Mouse (Mus musculus): Measurements from ENCODE around the gene Shank1. TPM values are rescaled to one million over a fixed set of nuclear protein-coding genes. Genes with fewer than 3 reads are reported as not detected.

Shank1 gene
- total and polyA plus RNA-seq, 3 experiments, result 0.12 to 3.9 TPM; not detected in 1

GRCm38 (mm10) chr7:44356590-44357481 lies 46.8 kb downstream of the Shank1 start:
- H3K9me3 ChIP-seq (replicated peaks; ENCODE audit: insufficient read depth, low read length), result no peaks in the 10 kb centered on the region
- no peak overlapping the region for H3K4me3 ChIP-seq (ENCODE audit: control insufficient read depth in 1 of 2, insufficient read depth in 1 of 2, low read depth in 2 of 2, low read length in 2 of 2)
- peaks cover 0 to 6% of the 10 kb centered on the region in 2 experiments; a peak in 1 of 4 replicates for H3K4me1 ChIP-seq (ENCODE audit: control insufficient read depth in 1 of 2, insufficient read depth in 2 of 2, low read length in 2 of 2)
- no peak overlapping the region for H3K9ac ChIP-seq (ENCODE audit: control insufficient read depth, low read depth, low read length, poor library complexity, severe bottlenecking)
- no peak for DNase-seq (ENCODE audit: low read depth, low spot score)
- no peaks in the 10 kb centered on the region for H3K79me2 ChIP-seq (ENCODE audit: control insufficient read depth, insufficient read depth, low read length, poor library complexity)
- H3K27ac ChIP-seq (ENCODE audit: control insufficient read depth, low read depth, low read length), result no peak overlapping the region
- TF ChIP-seq USF1 (IDR thresholded peaks at IDR 0.05; ENCODE audit: low read depth, low read length) (no peak), MXI1 (IDR thresholded peaks at IDR 0.05; ENCODE audit: low read depth, low read length) (no peak), ZNF384 (IDR thresholded peaks at IDR 0.05; ENCODE audit: low read depth, low read length) (no peak), MAZ (IDR thresholded peaks at IDR 0.05; ENCODE audit: low read depth, low read length) (no peak), UBTF (IDR thresholded peaks at IDR 0.05; ENCODE audit: borderline replicate concordance, insufficient read depth, low read depth, low read length) (no peak)
- H3K36me3 ChIP-seq (ENCODE audit: control insufficient read depth in 1 of 2, insufficient read depth in 2 of 2, low read length in 2 of 2), result peaks cover 0 to 2% of the 10 kb centered on the region in 2 experiments; a peak in 1 of 4 replicates
- no peaks in the 10 kb centered on the region for H3K27me3 ChIP-seq (ENCODE audit: control insufficient read depth in 1 of 2, insufficient read depth in 2 of 2, low read length in 2 of 2)

- Histone ChIP-seq H3K27me3 (ENCODE audit: control insufficient read depth in 1 of 2, insufficient read depth in 2 of 2, low read length in 2 of 2) (no peaks in the 10 kb centered on the region), H3K9ac (ENCODE audit: control insufficient read depth, low read depth, low read length, poor library complexity, severe bottlenecking) (no peak overlapping the region)
Observed at GRCm38 (mm10) chr7:44357531-44357930, 47.5 kb downstream of the Shank1 start.

GRCm38 (mm10) chr7:44358012-44358411 lies 48.0 kb downstream of the Shank1 start:
- no peaks in the 10 kb centered on the region for H3K79me2 ChIP-seq (ENCODE audit: control insufficient read depth, insufficient read depth, low read length, poor library complexity)
- DNase-seq (ENCODE audit: low read depth, low spot score), result no peak
- H3K4me3 ChIP-seq (ENCODE audit: control insufficient read depth in 1 of 2, insufficient read depth in 1 of 2, low read depth in 2 of 2, low read length in 2 of 2), result no peak overlapping the region
- H3K9ac ChIP-seq (ENCODE audit: control insufficient read depth, low read depth, low read length, poor library complexity, severe bottlenecking), result no peak overlapping the region
- peaks cover 0 to 6% of the 10 kb centered on the region in 2 experiments; a peak in 1 of 4 replicates for H3K4me1 ChIP-seq (ENCODE audit: control insufficient read depth in 1 of 2, insufficient read depth in 2 of 2, low read length in 2 of 2)
- TF ChIP-seq MYC (IDR thresholded peaks at IDR 0.05; ENCODE audit: low read depth, low read length) (no peak), NRF1 (IDR thresholded peaks at IDR 0.05; ENCODE audit: insufficient read depth, low read depth, low read length, poor library complexity, severe bottlenecking) (no peak), CHD2 (IDR thresholded peaks at IDR 0.05; ENCODE audit: low read length) (no peak), KAT2A (conservative IDR thresholded peaks at IDR 0.05; ENCODE audit: low read depth, low read length) (no peak), BHLHE40 (IDR thresholded peaks at IDR 0.05; ENCODE audit: borderline replicate concordance, low read depth, low read length) (no peak), POLR2AphosphoS5 (IDR thresholded peaks at IDR 0.05; ENCODE audit: borderline replicate concordance, low read depth, low read length) (no peak), TBP (IDR thresholded peaks at IDR 0.05; ENCODE audit: low read depth, low read length) (no peak), RCOR1 (IDR thresholded peaks at IDR 0.05; ENCODE audit: low read depth, low read length) (no peak), ZC3H11A (IDR thresholded peaks at IDR 0.05; ENCODE audit: low read depth, low read length) (no peak), USF2 (IDR thresholded peaks at IDR 0.05; ENCODE audit: borderline replicate concordance in 1 of 2, insufficient read depth in 1 of 2, low read depth in 1 of 2, low read length in 2 of 2) (no peak), ETS1 (IDR thresholded peaks at IDR 0.05; ENCODE audit: low read depth, low read length) (no peak)
- H3K9me3 ChIP-seq (replicated peaks; ENCODE audit: insufficient read depth, low read length), result no peaks in the 10 kb centered on the region
- no peak overlapping the region for H3K27ac ChIP-seq (ENCODE audit: control insufficient read depth, low read depth, low read length)
- peaks cover 0 to 2% of the 10 kb centered on the region in 2 experiments; a peak in 1 of 4 replicates for H3K36me3 ChIP-seq (ENCODE audit: control insufficient read depth in 1 of 2, insufficient read depth in 2 of 2, low read length in 2 of 2)
- no peaks in the 10 kb centered on the region for H3K27me3 ChIP-seq (ENCODE audit: control insufficient read depth in 1 of 2, insufficient read depth in 2 of 2, low read length in 2 of 2)

More at GRCm38 (mm10) chr7:44357531-44357930, 47.5 kb downstream of the Shank1 start:
- Histone ChIP-seq H3K79me2 (ENCODE audit: control insufficient read depth, insufficient read depth, low read length, poor library complexity) (no peaks in the 10 kb centered on the region), H3K4me1 (ENCODE audit: control insufficient read depth in 1 of 2, insufficient read depth in 2 of 2, low read length in 2 of 2) (peaks cover 0 to 6% of the 10 kb centered on the region in 2 experiments; a peak in 1 of 4 replicates), H3K36me3 (ENCODE audit: control insufficient read depth in 1 of 2, insufficient read depth in 2 of 2, low read length in 2 of 2) (peaks cover 0 to 2% of the 10 kb centered on the region in 2 experiments; a peak in 1 of 4 replicates), H3K4me3 (ENCODE audit: control insufficient read depth in 1 of 2, insufficient read depth in 1 of 2, low read depth in 2 of 2, low read length in 2 of 2) (no peak overlapping the region), H3K27ac (ENCODE audit: control insufficient read depth, low read depth, low read length) (no peak overlapping the region), H3K9me3 (replicated peaks; ENCODE audit: insufficient read depth, low read length) (no peaks in the 10 kb centered on the region)
- DNase-seq (ENCODE audit: low read depth, low spot score), result no peak
- no peak for TF ChIP-seq POLR2A (IDR thresholded peaks at IDR 0.05; ENCODE audit: control insufficient read depth in 1 of 2, insufficient read depth in 1 of 2, low read depth in 1 of 2, low read length in 2 of 2, poor library complexity in 1 of 2)
- TF ChIP-seq MAZ (IDR thresholded peaks at IDR 0.05; ENCODE audit: low read depth, low read length), result no peak
- TF ChIP-seq NRF1 (IDR thresholded peaks at IDR 0.05; ENCODE audit: insufficient read depth, low read depth, low read length, poor library complexity, severe bottlenecking), result no peak
- TF ChIP-seq USF2 (IDR thresholded peaks at IDR 0.05; ENCODE audit: borderline replicate concordance in 1 of 2, insufficient read depth in 1 of 2, low read depth in 1 of 2, low read length in 2 of 2), result no peak
- no peak for TF ChIP-seq EP300 (IDR thresholded peaks at IDR 0.05; ENCODE audit: low read depth in 1 of 2, low read length in 2 of 2)
- TF ChIP-seq USF1 (IDR thresholded peaks at IDR 0.05; ENCODE audit: low read depth, low read length), result no peak
- TF ChIP-seq NELFE (IDR thresholded peaks at IDR 0.05; ENCODE audit: low read depth, low read length), result no peak
- no peak for TF ChIP-seq MAX (IDR thresholded peaks at IDR 0.05; ENCODE audit: low read length)
